Comparison of ENCODE assay signal across 29 mouse cellular contexts in genomic region chr17:46419717-46420116, GRCm38 (mm10). TPM values are rescaled to one million over a fixed set of nuclear protein-coding genes. Genes with fewer than 3 reads are reported as not detected.
A peak's percentile ranks its signal among the peaks of the same experiment; 100 is the strongest.
DNase-seq lines count a peak whose midpoint lies in the region; ATAC-seq and TF ChIP-seq lines count a peak whose summit lies in the region.
"Had no signal": no experiment of that assay in that cellular context is flagged by ENCODE, and none has a peak within 500 bp of the region (broad histone marks: within the 10 kb centered on the region; RNA-seq: fewer than 3 reads in every experiment).

No protein-coding gene starts in this region.

- no peak overlapping the region for H3K27ac ChIP-seq in intestine, postnatal 0 days (ENCODE audit: low read depth, low read length)
- H3K27ac ChIP-seq in intestine, embryonic 16.5 days (ENCODE audit: low read length) = no peak overlapping the region
- no peak overlapping the region for H3K27ac ChIP-seq in stomach, postnatal 0 days (replicated peaks)
- H3K27ac ChIP-seq: embryonic facial prominence, embryonic 10.5 days; forebrain, embryonic 10.5 days; heart, embryonic 15.5 days; hindbrain, embryonic 13.5 days; limb, embryonic 12.5 days had no signal

- no peak overlapping the region for H3K4me2 ChIP-seq in intestine, postnatal 0 days (replicated peaks; ENCODE audit: low read depth)
- H3K4me2 ChIP-seq in intestine, embryonic 16.5 days (ENCODE audit: low read depth, low read length) = no peak overlapping the region
- no peak overlapping the region for H3K4me2 ChIP-seq in stomach, postnatal 0 days (replicated peaks; ENCODE audit: low read depth)
- H3K4me2 ChIP-seq: heart, embryonic 15.5 days; hindbrain, embryonic 13.5 days; limb, embryonic 12.5 days; midbrain, embryonic 11.5 days had no signal

- no peak overlapping the region for H3K4me3 ChIP-seq in intestine, postnatal 0 days (ENCODE audit: low read depth, low read length)
- no peak overlapping the region for H3K4me3 ChIP-seq in intestine, embryonic 16.5 days (ENCODE audit: low read length)
- H3K4me3 ChIP-seq in stomach, postnatal 0 days (ENCODE audit: low read depth, low read length) = no peak overlapping the region
- H3K4me3 ChIP-seq: embryonic facial prominence, embryonic 10.5 days; forebrain, embryonic 10.5 days; heart, embryonic 15.5 days; hindbrain, embryonic 13.5 days; limb, embryonic 12.5 days had no signal

- H3K27me3 ChIP-seq in intestine, postnatal 0 days (replicated peaks; ENCODE audit: control insufficient read depth, insufficient read depth, low read length) = no peaks in the 10 kb centered on the region
- H3K27me3 ChIP-seq in intestine, embryonic 16.5 days (replicated peaks; ENCODE audit: control insufficient read depth, insufficient read depth, low read length) = no peaks in the 10 kb centered on the region
- no peaks in the 10 kb centered on the region for H3K27me3 ChIP-seq in stomach, postnatal 0 days (ENCODE audit: control insufficient read depth, insufficient read depth, low read length)
- H3K27me3 ChIP-seq: heart, embryonic 15.5 days; hindbrain, embryonic 13.5 days; limb, embryonic 12.5 days had no signal

- no peaks in the 10 kb centered on the region for H3K36me3 ChIP-seq in intestine, postnatal 0 days (ENCODE audit: control insufficient read depth, insufficient read depth)
- H3K36me3 ChIP-seq in intestine, embryonic 16.5 days (ENCODE audit: control insufficient read depth, insufficient read depth, low read length) = no peaks in the 10 kb centered on the region
- H3K36me3 ChIP-seq in stomach, postnatal 0 days (ENCODE audit: control insufficient read depth, insufficient read depth, low read length) = no peaks in the 10 kb centered on the region
- H3K36me3 ChIP-seq: heart, embryonic 15.5 days had no signal

- H3K9ac ChIP-seq in intestine, postnatal 0 days (ENCODE audit: low read depth, low read length) = no peak overlapping the region
- H3K9ac ChIP-seq in intestine, embryonic 16.5 days (ENCODE audit: low read depth, low read length) = no peak overlapping the region
- no peak overlapping the region for H3K9ac ChIP-seq in stomach, postnatal 0 days (ENCODE audit: low read length)
- H3K9ac ChIP-seq: heart, embryonic 15.5 days; hindbrain, embryonic 13.5 days; limb, embryonic 12.5 days had no signal

- H3K9me3 ChIP-seq in intestine, postnatal 0 days (ENCODE audit: control insufficient read depth) = no peaks in the 10 kb centered on the region
- H3K9me3 ChIP-seq in intestine, embryonic 16.5 days (ENCODE audit: control insufficient read depth, low read length) = no peaks in the 10 kb centered on the region
- no peaks in the 10 kb centered on the region for H3K9me3 ChIP-seq in stomach, postnatal 0 days (ENCODE audit: control insufficient read depth, low read length)
- H3K9me3 ChIP-seq: embryonic facial prominence, embryonic 10.5 days; forebrain, embryonic 10.5 days; heart, embryonic 15.5 days; hindbrain, embryonic 13.5 days; limb, embryonic 12.5 days had no signal

- ATAC-seq in intestine, postnatal 0 days = no peak
- ATAC-seq in intestine, embryonic 16.5 days = no peak
- no peak for ATAC-seq in stomach, postnatal 0 days (ENCODE audit: low FRiP score, low TSS enrichment)
- ATAC-seq: forebrain, embryonic 16.5 days; lung, postnatal 0 days had no signal

- no peaks in the 10 kb centered on the region for H3K4me1 ChIP-seq in intestine, postnatal 0 days (replicated peaks; ENCODE audit: control insufficient read depth, insufficient read depth, low read length)
- H3K4me1 ChIP-seq in intestine, embryonic 16.5 days (ENCODE audit: control insufficient read depth, insufficient read depth, low read length) = no peaks in the 10 kb centered on the region
- no peaks in the 10 kb centered on the region for H3K4me1 ChIP-seq in stomach, postnatal 0 days (replicated peaks; ENCODE audit: control insufficient read depth, insufficient read depth)
- H3K4me1 ChIP-seq: embryonic facial prominence, embryonic 10.5 days; forebrain, embryonic 10.5 days; hindbrain, embryonic 13.5 days; limb, embryonic 12.5 days had no signal

- peak; percentile 10 for DNase-seq in thymus, postnatal 4 days
- DNase-seq in thymus, postnatal 36 days = no peak
- peak; percentile 18 for DNase-seq in NIH3T3 (ENCODE audit: low read depth)
- DNase-seq in stomach, postnatal 0 days (ENCODE audit: low spot score) = no peak
- DNase-seq in retina, embryonic 14.5 days (ENCODE audit: low spot score) = no peak
- no peak for DNase-seq in spleen, postnatal 10 days (ENCODE audit: low spot score in 2 of 2)
- DNase-seq: adrenal gland, postnatal 36 days; cerebellum, adult 11 months; cerebellum, postnatal 10 days; gastrocnemius, postnatal 36 days; heart, postnatal 36 days; kidney, adult 9 months; kidney, postnatal 36 days; right cerebral cortex, postnatal 14 days; spleen, adult 18-20 months; thymus, postnatal 25 days had no signal

- TF ChIP-seq CTCF in intestine, postnatal 0 days (IDR thresholded peaks at IDR 0.05; ENCODE audit: low read depth) = 0 out of 2 replicates have a peak, but pooled peaks have one; percentile 13
- peak; percentile 16; the same call in 1 of the 2 replicates for TF ChIP-seq CTCF in stomach, postnatal 0 days (IDR thresholded peaks at IDR 0.05; ENCODE audit: low read depth)

- TF ChIP-seq EP300 in stomach, postnatal 0 days (optimal IDR thresholded peaks at IDR 0.05) = no peak

RNA-seq across cellular contexts. Expression of gene Crip3, which starts 9.0 kb away (rescaled TPM):
- polyA plus RNA-seq in intestine, postnatal 0 days (2015; fragmentation: Nextera tagmentation; extraction: Ambion mirVana) = 0.12 TPM in 1 of 2 replicates, not detected in the other
- polyA plus RNA-seq in intestine, embryonic 16.5 days (2015; fragmentation: Nextera tagmentation; extraction: Ambion mirVana) = 0.16 and 0.35 TPM in 2 replicates
- polyA plus RNA-seq in stomach, postnatal 0 days (2015; fragmentation: Nextera tagmentation; extraction: Ambion mirVana) = 0.23 and 0.24 TPM in 2 replicates
- polyA plus RNA-seq: liver, embryonic 16.5 days had no signal

RNA-seq across cellular contexts. Expression of gene Slc22a7, which starts 18.5 kb away (rescaled TPM):
- polyA plus RNA-seq in intestine, postnatal 0 days (2015; fragmentation: Nextera tagmentation; extraction: Ambion mirVana) = not detected in 2 replicates
- polyA plus RNA-seq in intestine, embryonic 16.5 days (2015; fragmentation: Nextera tagmentation; extraction: Ambion mirVana) = not detected in 2 replicates
- not detected in 2 replicates for polyA plus RNA-seq in stomach, postnatal 0 days (2015; fragmentation: Nextera tagmentation; extraction: Ambion mirVana)
- polyA plus RNA-seq: embryonic facial prominence, embryonic 10.5 days; forebrain, embryonic 10.5 days; forebrain, embryonic 16.5 days; hindbrain, embryonic 13.5 days; intestine, embryonic 14.5 days; limb, embryonic 12.5 days; lung, postnatal 0 days; midbrain, embryonic 11.5 days; stomach, embryonic 14.5 days had no signal

RNA-seq across cellular contexts. Expression of gene Zfp318, which starts 36.2 kb away (rescaled TPM):
- 2.2 and 3.8 TPM in 2 replicates for polyA plus RNA-seq in intestine, postnatal 0 days (2015; fragmentation: Nextera tagmentation; extraction: Ambion mirVana)
- 2.3 and 2.8 TPM in 2 replicates for polyA plus RNA-seq in intestine, embryonic 16.5 days (2015; fragmentation: Nextera tagmentation; extraction: Ambion mirVana)
- 2.9 and 3.5 TPM in 2 replicates for polyA plus RNA-seq in stomach, postnatal 0 days (2015; fragmentation: Nextera tagmentation; extraction: Ambion mirVana)

Comparison
In these comparisons a context has a peak if more than half of its experiments do, and no peak if none do; other contexts are left out.
1. DNase-seq: peak in thymus, postnatal 4 days (single experiment) and NIH3T3 (single experiment); none in thymus, postnatal 36 days (0 of 2), stomach, postnatal 0 days (single experiment), retina, embryonic 14.5 days (single experiment) and spleen, postnatal 10 days (0 of 2).